Mouse (Mus musculus): ENCODE results near the gene Nbl1.

DNA sequence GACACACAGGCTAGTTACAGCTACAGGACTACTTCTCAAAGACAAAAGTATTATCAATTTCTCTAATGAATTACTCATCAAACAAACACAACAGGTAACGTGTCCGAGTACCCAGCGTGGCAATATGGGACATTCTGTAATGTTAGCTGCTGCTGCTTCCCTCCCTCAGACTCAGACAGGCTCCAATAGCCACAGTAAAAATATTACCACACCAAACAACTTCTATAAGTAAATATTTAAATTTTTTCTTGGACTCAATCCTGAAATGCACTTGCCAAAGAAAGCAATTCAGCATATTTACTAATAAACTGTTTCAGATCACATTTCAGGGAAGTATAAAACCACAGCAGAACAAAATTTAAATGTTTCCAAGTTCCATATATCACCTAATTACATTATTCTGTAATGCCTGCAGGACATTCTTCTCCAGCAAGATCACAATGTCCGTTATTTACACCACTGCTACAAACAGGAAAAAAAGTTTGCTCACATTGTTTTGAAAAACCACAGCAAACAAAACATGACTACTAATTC, 27.6 kb upstream of the Nbl1 start:
- TF ChIP-seq JUND (conservative IDR thresholded peaks at IDR 0.05; ENCODE audit: low read depth, low read length) (no peak), IRF4 (IDR thresholded peaks at IDR 0.05; ENCODE audit: low read depth, low read length) (no peak), USF1 (IDR thresholded peaks at IDR 0.05; ENCODE audit: low read depth, low read length) (no peak), CTCF (conservative IDR thresholded peaks at IDR 0.05 in 1 of 2, IDR thresholded peaks at IDR 0.05 in 1 of 2; ENCODE audit: low read depth in 2 of 2, low read length in 2 of 2) (no peak), ELF1 (IDR thresholded peaks at IDR 0.05; ENCODE audit: low read depth, low read length) (no peak), ZKSCAN1 (IDR thresholded peaks at IDR 0.05; ENCODE audit: borderline replicate concordance, low read depth, low read length) (no peak)
